Mouse (Mus musculus) liver, embryonic 14.5 days (tissue): Measurements from ENCODE around the gene 1700023F06Rik. TPM values are rescaled to one million over a fixed set of nuclear protein-coding genes. Genes with fewer than 3 reads are reported as not detected.

Experiments
- ATAC-seq: fragments of 200-750 bp; cut with Nextera tagmentation; 2 replicates; pipeline ENCODE4 v1.8.0; 2017; ENCODE audit warnings: moderate number of reproducible peaks, mild to moderate bottlenecking, moderate library complexity; ENCODE audit not compliant: insufficient read depth
- DNase-seq, 3 experiments: peaks; one replicate each; pipeline ENCODE4 v3.0.0-alpha.2; 2012 to 2013; ENCODE audit warnings: low read depth in 3 of 3, low spot score in 3 of 3
- H3K27ac ChIP-seq: fragments of 300-500 bp; sonication (generic); 2 replicates; pipeline ENCODE4 v1.5.1; 2014; ENCODE audit warnings: moderate library complexity, mild to moderate bottlenecking, control low read depth, inconsistent platforms
- H3K27me3 ChIP-seq: fragments of 300-500 bp; sonication (generic); 2 replicates; pipeline ENCODE4 v1.6.1; 2014; ENCODE audit warnings: mild to moderate bottlenecking, low read length, moderate library complexity; ENCODE audit not compliant: control insufficient read depth, insufficient read depth
- H3K36me3 ChIP-seq: fragments of 300-500 bp; sonication (generic); replicated peaks from 2 replicates; pipeline ENCODE4 v1.6.1; 2014; ENCODE audit warnings: low read depth; ENCODE audit not compliant: control insufficient read depth, insufficient read depth
- H3K4me1 ChIP-seq, 2 experiments: fragments of 200-500 bp in 1 of 2; fragments of 300-500 bp in 1 of 2; sonication (generic) in 1 of 2; replicated peaks; 2 replicates each; pipeline ENCODE4 v1.6.1; 2012 to 2014; ENCODE audit warnings: antibody characterized with exemption in 1 of 2, inconsistent platforms in 1 of 2, low read length in 1 of 2; ENCODE audit not compliant: control insufficient read depth in 2 of 2, insufficient read depth in 2 of 2
- H3K4me2 ChIP-seq: fragments of 300-500 bp; sonication (generic); 2 replicates; pipeline ENCODE4 v1.6.1; 2014; ENCODE audit warnings: low read depth, mild to moderate bottlenecking, control low read depth, moderate library complexity
- H3K4me3 ChIP-seq, 2 experiments: fragments of 200-500 bp in 1 of 2; fragments of 300-500 bp in 1 of 2; sonication (generic) in 1 of 2; 2 replicates each; pipeline ENCODE4 v1.5.1; 2012 to 2014; ENCODE audit warnings: low read depth in 2 of 2, low read length in 2 of 2, mild to moderate bottlenecking in 2 of 2, control low read depth in 1 of 2, inconsistent platforms in 1 of 2, moderate library complexity in 1 of 2; ENCODE audit not compliant: insufficient read depth in 1 of 2
- H3K9ac ChIP-seq: fragments of 300-500 bp; sonication (generic); replicated peaks from 2 replicates; pipeline ENCODE4 v1.6.1; 2014; ENCODE audit warnings: mild to moderate bottlenecking, control low read depth, moderate library complexity
- H3K9me3 ChIP-seq: fragments of 300-500 bp; sonication (generic); 2 replicates; pipeline ENCODE4 v1.6.1; 2016; ENCODE audit warnings: low read length, mixed read lengths; ENCODE audit not compliant: control insufficient read depth
- CTCF ChIP-seq: IDR thresholded peaks from 2 replicates; pipeline ENCODE4 v1.5.1; 2016; ENCODE audit warnings: antibody characterized with exemption, low read depth, control low read depth
- EP300 ChIP-seq: IDR thresholded peaks from 2 replicates; pipeline ENCODE4 v1.6.1; 2016; ENCODE audit warnings: antibody characterized with exemption, low read depth
- WGBS: fragments of 180-500 bp; shearing (Covaris S2); extraction: QIAGEN DNeasy Blood & Tissue Kit; methylation state at CpG from one replicate; pipeline ENCODE4 v1.1.7; 2014; ENCODE audit not compliant: insufficient replicate concordance; 5-methylcytosine and 5-hydroxymethylcytosine counted together
- polyA plus RNA-seq, 2 experiments: library from polyadenylated mRNA; depleted of rRNA in 1 of 2; stranded (reverse) in 1 of 2; unstranded in 1 of 2; fragments of >200 nt; fragmentation: Nextera tagmentation in 1 of 2; extraction: Ambion mirVana in 1 of 2; gene quantifications; 2 replicates each; pipeline versions ENCODE4 v1.2.1 to v1.2.3; 2012 to 2014

1700023F06Rik gene
- polyA plus RNA-seq, 2 experiments = not detected

DNA sequence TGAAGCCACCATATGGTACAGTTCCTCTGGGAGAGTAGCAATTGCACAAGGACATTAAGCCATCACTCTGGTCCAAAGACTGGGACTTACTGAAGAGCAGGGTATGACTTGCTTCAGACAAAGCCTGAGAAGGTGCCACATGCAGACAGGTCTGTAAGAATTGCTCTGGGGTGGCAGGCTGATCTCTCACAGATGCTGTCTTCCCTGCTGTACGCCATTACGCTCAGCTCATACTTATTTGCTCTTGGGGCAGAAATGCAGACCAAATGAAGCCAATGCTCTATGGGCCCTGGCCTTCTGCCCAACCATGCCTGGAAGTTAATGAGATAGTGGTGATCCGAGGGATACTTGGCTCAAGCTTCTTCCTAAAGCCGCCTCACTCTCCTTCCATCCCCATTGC is 36.5 kb upstream of the 1700023F06Rik start:
- H3K27me3 ChIP-seq = no peaks in the 10 kb centered on the region
- 70% methylated on average over 4 of the region's 4 CpGs for whole genome bisulfite sequencing

DNA sequence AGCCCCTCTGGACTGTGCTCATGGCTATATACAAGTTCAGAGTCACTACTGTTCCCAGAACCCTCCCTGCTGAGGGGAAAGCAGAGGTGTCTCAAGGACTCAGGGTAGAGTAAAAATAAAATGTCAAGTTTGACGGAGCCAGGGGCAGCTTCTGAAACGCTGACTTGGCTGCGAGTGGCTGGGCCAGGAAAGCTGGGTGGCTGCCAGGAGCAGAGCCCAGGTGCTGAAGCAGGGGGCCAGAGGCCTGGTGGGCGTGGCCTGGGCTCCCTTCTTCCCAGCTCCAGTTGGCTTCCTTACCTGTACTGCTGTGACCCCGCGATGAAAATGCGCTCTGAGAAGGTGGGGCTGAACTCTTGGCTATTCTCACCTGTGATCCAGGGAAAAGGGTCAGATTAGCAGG is 32.4 kb upstream of the 1700023F06Rik start:
- Histone ChIP-seq H3K4me2 (no peak overlapping the region), H3K27me3 (no peaks in the 10 kb centered on the region), H3K4me1 (0 out of 4 replicates have a peak, but pooled peaks cover 0 to under 1% of the 10 kb centered on the region in 2 experiments), H3K4me3 (no peak overlapping the region), H3K36me3 (no peaks in the 10 kb centered on the region), H3K9me3 (no peaks in the 10 kb centered on the region), H3K27ac (no peak overlapping the region), H3K9ac (no peak overlapping the region)
- ATAC-seq (no peak), DNase-seq (no peak)
- TF ChIP-seq CTCF (no peak), EP300 (no peak)
- 31% methylated on average over 7 of the region's 7 CpGs for WGBS

More for the DNA sequence above, 36.5 kb upstream of the 1700023F06Rik start:
- no peak overlapping the region for H3K4me2 ChIP-seq
- no peaks in the 10 kb centered on the region for H3K36me3 ChIP-seq
- H3K4me1 ChIP-seq = peaks cover 0 to 10% of the 10 kb centered on the region in 2 experiments; a peak in 3 of 4 replicates
- H3K9me3 ChIP-seq = no peaks in the 10 kb centered on the region
- DNase-seq (no peak), ATAC-seq (no peak)
- TF ChIP-seq EP300 (no peak), CTCF (no peak)
- H3K9ac ChIP-seq = no peak overlapping the region
- no peak overlapping the region for H3K27ac ChIP-seq
- H3K4me3 ChIP-seq = no peak overlapping the region

GRCm38 (mm10) chr11:103237757-103238156 is 29.4 kb upstream of the 1700023F06Rik start:
- no peak overlapping the region for H3K27ac ChIP-seq
- no peak overlapping the region for H3K4me3 ChIP-seq
- no peak for DNase-seq
- no peak overlapping the region for H3K9ac ChIP-seq
- no peaks in the 10 kb centered on the region for H3K9me3 ChIP-seq
- WGBS = 70% methylated on average over 9 of the region's 9 CpGs
- H3K4me1 ChIP-seq = no peaks in the 10 kb centered on the region
- no peaks in the 10 kb centered on the region for H3K36me3 ChIP-seq
- TF ChIP-seq CTCF = peak; percentile 48
- no peak for TF ChIP-seq EP300
- H3K27me3 ChIP-seq = no peaks in the 10 kb centered on the region
- H3K4me2 ChIP-seq = no peak overlapping the region
- no peak for ATAC-seq

DNA sequence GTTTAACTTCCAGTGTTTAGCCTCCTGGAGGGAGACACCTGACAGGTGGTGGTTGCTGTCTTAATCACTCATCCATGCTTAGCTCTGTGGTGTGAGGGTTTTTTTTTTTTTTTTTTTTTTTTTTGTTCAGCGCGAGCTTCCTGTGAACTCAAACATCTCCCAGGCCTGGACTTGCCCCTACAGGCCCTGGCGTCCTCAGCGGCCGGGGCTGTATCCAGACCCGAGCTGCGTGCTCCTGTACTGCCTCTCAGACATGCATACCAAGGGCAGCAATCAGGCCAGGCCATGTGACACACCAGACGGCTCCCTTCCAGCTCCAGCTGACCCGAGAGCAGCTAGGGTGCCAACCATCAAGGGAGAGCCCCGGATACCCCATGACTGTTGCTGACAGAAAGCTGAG is 28.5 kb upstream of the 1700023F06Rik start:
- WGBS = 67% methylated on average over 10 of the region's 10 CpGs
- Histone ChIP-seq H3K9me3 (no peaks in the 10 kb centered on the region), H3K4me2 (no peak overlapping the region), H3K36me3 (no peaks in the 10 kb centered on the region), H3K4me1 (no peaks in the 10 kb centered on the region), H3K9ac (no peak overlapping the region), H3K4me3 (no peak overlapping the region), H3K27me3 (no peaks in the 10 kb centered on the region), H3K27ac (no peak overlapping the region)
- DNase-seq (no peak), ATAC-seq (no peak)
- TF ChIP-seq EP300 (no peak), CTCF (no peak)

GRCm38 (mm10) chr11:103236431-103236830 is 28.1 kb upstream of the 1700023F06Rik start:
- WGBS = 63% methylated on average over 6 of the region's 6 CpGs
- no peak for TF ChIP-seq CTCF
- no peak for TF ChIP-seq EP300

More at GRCm38 (mm10) chr11:103236431-103236830, 28.1 kb upstream of the 1700023F06Rik start:
- no peak overlapping the region for H3K4me2 ChIP-seq
- no peaks in the 10 kb centered on the region for H3K36me3 ChIP-seq
- no peak overlapping the region for H3K27ac ChIP-seq
- H3K9me3 ChIP-seq = no peaks in the 10 kb centered on the region
- no peaks in the 10 kb centered on the region for H3K27me3 ChIP-seq
- no peaks in the 10 kb centered on the region for H3K4me1 ChIP-seq
- ATAC-seq (no peak), DNase-seq (no peak)
- no peak overlapping the region for H3K4me3 ChIP-seq
- no peak overlapping the region for H3K9ac ChIP-seq
